8 mouse cellular contexts compared by ENCODE assay signal in the genomic region with DNA sequence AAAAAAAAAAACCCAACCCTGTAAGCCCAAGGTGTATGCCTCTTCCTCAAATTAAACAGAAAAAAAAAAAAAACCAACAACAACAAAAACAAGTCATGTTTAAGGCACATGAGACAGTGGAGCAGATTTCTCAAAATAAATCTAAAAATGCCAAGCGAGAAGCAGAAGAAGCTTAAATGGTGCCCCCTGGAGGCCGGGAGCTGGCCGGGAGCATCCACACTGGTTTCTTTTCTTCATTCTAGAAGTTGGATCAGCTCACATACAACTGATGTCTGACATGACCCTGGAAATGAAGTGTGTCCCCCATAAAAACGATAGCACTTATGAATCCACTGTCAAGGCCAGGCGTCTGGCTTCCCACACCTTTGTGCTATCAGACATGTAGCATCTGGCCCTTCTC. TPM values are rescaled to one million over a fixed set of nuclear protein-coding genes. Genes with fewer than 3 reads are reported as not detected.
DNase-seq lines count a peak whose midpoint lies in the region; ATAC-seq lines count a peak whose summit lies in the region.

No protein-coding gene starts in this region.

- H3K9me3 ChIP-seq in kidney, embryonic 15.5 days (replicated peaks): no peaks in the 10 kb centered on the region
- no peaks in the 10 kb centered on the region for H3K9me3 ChIP-seq in limb, embryonic 10.5 days (replicated peaks)

- H3K4me3 ChIP-seq in kidney, embryonic 15.5 days (replicated peaks): no peak overlapping the region
- H3K4me3 ChIP-seq in limb, embryonic 10.5 days: no peak overlapping the region

- H3K27me3 ChIP-seq in kidney, embryonic 15.5 days: no peaks in the 10 kb centered on the region
- H3K27me3 ChIP-seq in limb, embryonic 10.5 days (ENCODE audit: low read depth, poor library complexity, severe bottlenecking): no peaks in the 10 kb centered on the region

- no peaks in the 10 kb centered on the region for H3K4me1 ChIP-seq in kidney, embryonic 15.5 days
- H3K4me1 ChIP-seq in limb, embryonic 10.5 days: no peaks in the 10 kb centered on the region

- H3K9ac ChIP-seq in kidney, embryonic 15.5 days: no peak overlapping the region

- H3K27ac ChIP-seq in kidney, embryonic 15.5 days: no peak overlapping the region
- H3K27ac ChIP-seq in limb, embryonic 10.5 days: no peak overlapping the region

- H3K4me2 ChIP-seq in kidney, embryonic 15.5 days: no peak overlapping the region

- 58% methylated on average over 5 of the region's 5 CpGs for WGBS in kidney, embryonic 15.5 days
- WGBS in limb, embryonic 10.5 days: 62% methylated on average over 5 of the region's 5 CpGs

- H3K36me3 ChIP-seq in kidney, embryonic 15.5 days: peaks cover 89% of the 10 kb centered on the region
- H3K36me3 ChIP-seq in limb, embryonic 10.5 days: peaks cover 81% of the 10 kb centered on the region

- DNase-seq in adrenal gland, postnatal 10 days: peak; percentile 61
- DNase-seq in adrenal gland, postnatal 4 days (ENCODE audit: low spot score in 2 of 2): no peak
- peak; percentile 35 for DNase-seq in kidney, adult 18-20 months
- peak; percentile 25 for DNase-seq in A20 (ENCODE audit: low read depth, low spot score)
- DNase-seq in embryo, embryonic 10.5 days (ENCODE audit: low spot score): peak; percentile 51
- DNase-seq in limb, embryonic 10.5 days (ENCODE audit: low spot score): peak; percentile 54
- DNase-seq in testis, postnatal 10 days (ENCODE audit: low spot score): peak; percentile 74

- ATAC-seq in kidney, embryonic 15.5 days (replicated peaks; ENCODE audit: low FRiP score): no peak

RNA-seq across cellular contexts. Expression of a gene that starts 35.1 kb away (rescaled TPM):
- 10 to 100 TPM; 17.6 to 26.1 TPM for total RNA-seq in adrenal gland, postnatal 10 days (2021)
- 10 to 100 TPM; 38.0 to 39.0 TPM for total RNA-seq in adrenal gland, postnatal 4 days (2021)
- 14.4 and 15.4 TPM in 2 replicates for polyA plus RNA-seq in kidney, embryonic 15.5 days (2015; fragmentation: Nextera tagmentation; extraction: Ambion mirVana)
- polyA plus RNA-seq in limb, embryonic 10.5 days (2016; fragmentation: Nextera tagmentation; extraction: Ambion mirVana): 14.5 and 18.2 TPM in 2 replicates

RNA-seq across cellular contexts. Expression of a gene that starts 36.0 kb away (rescaled TPM):
- total RNA-seq in adrenal gland, postnatal 10 days (2021): 1 to 10 TPM; 1.6 to 3.0 TPM
- 1 to 10 TPM; 3.1 TPM for total RNA-seq in adrenal gland, postnatal 4 days (2021)
- 7.8 and 8.2 TPM in 2 replicates for polyA plus RNA-seq in kidney, embryonic 15.5 days (2015; fragmentation: Nextera tagmentation; extraction: Ambion mirVana)
- polyA plus RNA-seq in limb, embryonic 10.5 days (2016; fragmentation: Nextera tagmentation; extraction: Ambion mirVana): 6.0 and 7.4 TPM in 2 replicates

RNA-seq across cellular contexts. Expression of a gene that starts 52.3 kb away (rescaled TPM):
- total RNA-seq in adrenal gland, postnatal 10 days (2021): 1 to 10 TPM in 1 of 2 experiments, under 1 TPM in 1; 0.72 to 1.1 TPM
- total RNA-seq in adrenal gland, postnatal 4 days (2021): 1 to 10 TPM in 1 of 2 experiments, under 1 TPM in 1; 0.87 to 1.1 TPM
- polyA plus RNA-seq in kidney, embryonic 15.5 days (2015; fragmentation: Nextera tagmentation; extraction: Ambion mirVana): 2.4 and 3.1 TPM in 2 replicates
- polyA plus RNA-seq in limb, embryonic 10.5 days (2016; fragmentation: Nextera tagmentation; extraction: Ambion mirVana): 1.9 and 2.6 TPM in 2 replicates

Comparison
In these comparisons a context has a peak if more than half of its experiments do, and no peak if none do; other contexts are left out.
1. DNase-seq: peak in adrenal gland, postnatal 10 days (single experiment), kidney, adult 18-20 months (single experiment), A20 (single experiment), embryo, embryonic 10.5 days (single experiment), limb, embryonic 10.5 days (single experiment) and testis, postnatal 10 days (single experiment); none in adrenal gland, postnatal 4 days (0 of 2).